Mouse (Mus musculus) ovary, postnatal 36 days (tissue): ENCODE measurements around the gene Sgpp2.

Source experiments
- DNase-seq: peaks from one replicate; pipeline ENCODE4 v3.0.0; 2022; ENCODE audit warnings: low spot score, mixed read lengths

Gene Sgpp2

GRCm38 (mm10) chr1:78338212-78338611 is 28.1 kb downstream of the Sgpp2 start:
- DNase-seq, result no peak

GRCm38 (mm10) chr1:78339941-78340340 is 29.8 kb downstream of the Sgpp2 start:
- DNase-seq, result no peak

GRCm38 (mm10) chr1:78340584-78340983 is 30.4 kb downstream of the Sgpp2 start:
- no peak for DNase-seq

GRCm38 (mm10) chr1:78347317-78347806 is 37.2 kb downstream of the Sgpp2 start:
- DNase-seq, result no peak

GRCm38 (mm10) chr1:78349219-78349618 is 39.1 kb downstream of the Sgpp2 start:
- no peak for DNase-seq

DNA sequence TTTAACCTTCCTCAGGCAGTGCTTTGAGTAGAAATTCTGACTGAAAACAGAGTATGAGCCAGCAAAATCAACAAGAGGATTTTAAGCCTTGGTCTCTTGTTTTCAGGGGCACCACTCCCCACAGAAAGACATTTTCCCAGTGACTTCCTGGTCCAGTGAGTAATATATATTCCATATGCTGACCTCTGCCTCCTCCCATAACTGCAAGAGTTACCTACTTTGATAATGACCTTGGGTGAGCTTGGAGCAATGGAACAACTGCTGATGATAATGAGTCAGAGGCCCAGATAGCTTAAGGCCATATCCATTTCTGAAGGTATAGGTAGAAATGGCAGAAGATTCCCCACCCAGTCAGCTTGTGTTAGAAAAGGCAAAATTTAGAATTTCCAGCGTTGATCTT is 43.1 kb downstream of the Sgpp2 start:
- DNase-seq, result no peak

DNA sequence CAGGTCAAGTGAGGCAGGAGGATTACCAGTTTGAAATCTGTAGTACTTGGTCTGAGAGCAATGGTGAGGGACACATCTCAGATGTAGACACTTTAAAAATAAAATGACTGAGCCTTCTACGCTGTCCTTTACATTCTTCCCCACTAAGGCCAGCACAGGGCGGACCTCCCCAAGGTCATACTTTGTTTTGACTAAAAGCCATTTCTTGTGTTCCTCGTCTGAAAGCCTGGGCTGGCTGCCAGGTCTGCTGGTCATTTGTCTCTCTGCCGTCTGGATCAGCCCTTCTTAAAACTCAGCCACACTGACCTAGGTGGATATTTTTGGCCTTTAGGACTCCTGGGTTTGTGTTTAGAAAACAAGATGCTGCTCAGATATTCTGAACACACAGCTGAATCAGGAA is 45.0 kb downstream of the Sgpp2 start:
- peak; percentile 86 for DNase-seq

GRCm38 (mm10) chr1:78357415-78357814 is 47.3 kb downstream of the Sgpp2 start:
- DNase-seq, result no peak

DNA sequence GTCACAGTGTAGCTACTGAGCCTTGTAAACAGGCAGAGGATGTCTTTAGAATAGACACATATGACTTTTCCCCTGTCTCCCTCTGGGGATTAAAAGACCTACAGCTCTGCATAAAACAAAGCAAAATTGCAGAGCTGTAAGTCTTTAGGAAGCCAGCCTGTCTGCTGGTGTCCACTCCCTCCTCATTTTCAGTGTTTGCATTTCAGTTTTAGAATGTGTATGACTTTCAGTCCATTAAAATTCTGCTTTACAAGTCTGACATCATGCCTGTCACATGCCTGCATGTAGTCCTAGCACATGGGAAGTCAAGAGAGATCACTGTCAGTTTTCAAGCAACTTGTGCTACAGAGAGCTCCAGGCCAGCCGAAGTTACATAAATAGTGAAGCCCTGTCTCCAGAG is 47.7 kb downstream of the Sgpp2 start:
- no peak for DNase-seq

DNA sequence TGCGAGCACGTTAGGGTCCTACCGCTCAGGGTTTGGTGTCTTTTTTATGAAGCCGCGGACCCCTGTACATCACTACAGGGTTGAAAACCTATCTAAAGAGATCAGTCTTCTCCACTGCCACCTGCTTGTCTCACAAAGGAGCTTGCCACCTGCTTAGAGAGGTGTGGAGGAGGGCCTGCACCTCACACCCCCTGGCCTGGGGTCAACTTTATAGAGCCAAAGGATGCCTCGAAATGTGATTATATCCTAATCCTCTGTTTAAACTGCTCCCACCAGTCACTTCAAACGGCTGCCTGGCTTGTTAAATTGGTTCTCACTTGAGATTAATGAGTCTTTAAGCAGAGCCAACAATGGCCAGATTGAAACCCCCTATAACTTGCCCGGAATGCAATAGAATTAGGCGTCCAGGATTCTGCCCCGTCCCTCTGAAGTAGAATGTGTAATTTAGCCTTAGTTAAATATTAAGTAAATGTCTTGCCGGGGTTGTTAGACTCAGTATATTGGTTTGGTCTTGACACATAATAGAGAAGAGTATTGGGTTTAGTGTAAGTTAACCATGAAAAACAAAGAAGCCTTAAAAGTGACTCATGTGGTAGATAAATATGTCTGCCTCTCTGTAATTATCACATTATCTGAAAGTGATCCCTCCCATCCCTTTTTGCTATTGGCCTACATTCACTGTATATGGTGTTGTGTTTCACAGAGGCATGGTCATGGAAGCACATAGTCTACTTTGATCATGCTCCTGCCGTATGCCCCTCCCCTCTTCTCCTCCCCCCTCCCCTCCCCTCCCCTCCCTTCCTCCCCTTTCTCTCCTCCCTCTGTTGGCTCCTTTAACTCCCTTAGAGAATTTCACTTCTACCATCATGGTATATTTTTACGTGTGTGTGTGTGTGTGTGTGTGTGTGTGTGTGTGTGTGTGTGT is 54.1 kb downstream of the Sgpp2 start:
- DNase-seq, result no peak

GRCm38 (mm10) chr1:78367806-78368205 is 57.7 kb downstream of the Sgpp2 start:
- DNase-seq, result no peak

- DNase-seq, result no peak
Observed at GRCm38 (mm10) chr1:78370121-78370520, 60.0 kb downstream of the Sgpp2 start.

DNA sequence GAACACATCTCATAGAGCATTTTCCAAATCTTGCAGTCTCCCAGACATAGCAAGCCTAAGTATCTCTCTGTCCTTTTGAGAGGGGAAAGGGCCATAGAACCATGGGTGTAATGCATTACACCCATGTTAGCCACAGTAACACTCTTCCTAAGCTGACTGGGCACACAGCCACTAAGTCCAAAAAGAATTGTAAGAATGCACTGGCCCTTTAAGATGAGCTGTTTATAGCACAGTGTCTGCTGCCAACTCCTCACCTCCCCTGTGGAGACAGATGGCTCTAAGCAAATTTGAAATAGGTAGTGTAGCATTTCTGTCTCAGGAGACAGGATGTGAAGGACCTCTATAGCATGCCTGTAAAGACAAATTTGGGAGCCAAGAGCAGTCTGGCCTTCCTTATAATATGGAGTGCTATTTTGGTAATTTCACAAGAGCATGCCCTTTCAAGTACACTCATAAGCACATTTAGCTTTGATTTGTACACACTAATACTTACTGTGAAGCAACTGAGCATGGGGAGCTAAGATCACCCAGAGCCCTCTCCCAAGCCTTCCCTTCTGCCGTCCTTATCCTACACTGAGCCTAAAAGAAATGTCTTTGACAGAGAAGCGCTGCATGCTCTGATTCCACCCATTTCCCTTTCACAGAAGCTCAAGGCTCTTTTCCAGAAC is 61.6 kb downstream of the Sgpp2 start:
- DNase-seq, result no peak

DNA sequence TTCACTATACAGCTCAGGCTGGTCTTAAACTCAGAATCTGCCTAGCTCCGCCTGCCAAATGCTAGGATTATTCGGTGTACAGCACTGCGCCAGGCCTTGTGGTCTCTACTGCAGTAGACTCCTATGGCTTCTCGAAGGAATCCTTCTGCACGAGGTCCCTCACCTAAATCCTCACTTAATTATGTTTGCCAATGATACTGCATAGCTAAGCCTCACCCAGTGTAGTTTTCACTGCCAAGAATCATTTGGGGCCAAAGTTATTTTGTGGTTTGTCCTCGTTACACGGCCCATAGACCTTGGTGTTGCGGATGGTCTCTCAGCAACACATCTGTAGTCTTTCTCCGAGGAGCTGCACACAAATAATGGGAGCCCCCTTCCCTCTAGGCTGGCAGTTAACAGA is 62.2 kb downstream of the Sgpp2 start:
- no peak for DNase-seq

DNA sequence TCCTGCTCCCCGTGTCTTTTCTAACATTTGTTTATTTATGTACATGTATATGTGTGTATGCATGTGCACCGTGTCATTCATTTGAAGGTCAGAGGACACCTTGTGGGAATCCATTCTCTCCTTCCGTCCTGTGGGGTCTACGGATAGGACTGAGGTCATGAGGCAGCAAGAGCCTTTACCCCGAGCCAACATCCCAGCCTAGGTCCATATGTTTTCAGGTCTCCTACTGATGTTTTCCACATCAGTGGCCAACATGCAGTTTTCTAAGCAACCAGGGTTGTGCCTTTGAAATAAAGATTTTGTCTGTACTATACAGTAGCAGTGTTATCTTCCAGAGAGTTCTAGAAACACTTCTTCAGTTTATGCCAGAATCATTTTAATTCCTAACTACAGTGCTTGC is 63.7 kb downstream of the Sgpp2 start:
- DNase-seq, result no peak

DNA sequence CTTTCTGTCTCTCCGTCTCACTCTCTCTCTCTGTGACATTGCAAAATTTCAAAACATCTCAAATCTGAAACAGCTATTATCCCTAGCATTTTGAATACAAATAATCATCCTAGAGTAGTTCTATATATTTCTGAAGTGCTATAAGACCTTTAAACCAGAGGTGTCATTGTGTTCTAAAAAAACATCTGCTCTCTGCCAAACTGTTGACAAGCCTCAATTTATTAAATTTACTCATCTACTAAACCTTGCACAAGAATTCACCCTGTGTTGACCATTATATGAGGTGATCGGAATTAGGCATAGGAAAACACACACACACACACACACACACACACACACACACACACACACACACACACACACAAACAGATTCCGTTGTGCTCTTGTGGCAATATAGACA is 64.9 kb downstream of the Sgpp2 start:
- no peak for DNase-seq

DNA sequence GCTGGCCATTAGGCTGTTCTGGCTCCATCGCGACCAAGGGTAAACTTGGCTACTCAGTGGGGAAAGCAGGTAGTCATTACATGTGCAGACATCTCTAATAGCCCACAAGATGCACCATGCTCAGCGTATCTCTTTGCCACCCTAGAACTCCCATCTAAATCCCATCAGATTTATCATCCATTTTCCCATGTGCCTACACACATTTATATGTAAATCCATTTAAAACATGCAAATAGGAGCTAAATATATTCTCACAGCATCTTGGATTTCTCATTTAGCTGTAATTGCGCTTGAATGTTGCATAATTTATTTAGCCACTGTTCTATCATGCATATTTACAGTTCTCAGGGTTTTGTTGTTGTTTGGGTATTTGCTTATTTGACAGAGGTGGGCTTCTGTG is 70.8 kb downstream of the Sgpp2 start:
- no peak for DNase-seq

- no peak for DNase-seq
Observed at GRCm38 (mm10) chr1:78387854-78388253, 77.7 kb downstream of the Sgpp2 start.

DNA sequence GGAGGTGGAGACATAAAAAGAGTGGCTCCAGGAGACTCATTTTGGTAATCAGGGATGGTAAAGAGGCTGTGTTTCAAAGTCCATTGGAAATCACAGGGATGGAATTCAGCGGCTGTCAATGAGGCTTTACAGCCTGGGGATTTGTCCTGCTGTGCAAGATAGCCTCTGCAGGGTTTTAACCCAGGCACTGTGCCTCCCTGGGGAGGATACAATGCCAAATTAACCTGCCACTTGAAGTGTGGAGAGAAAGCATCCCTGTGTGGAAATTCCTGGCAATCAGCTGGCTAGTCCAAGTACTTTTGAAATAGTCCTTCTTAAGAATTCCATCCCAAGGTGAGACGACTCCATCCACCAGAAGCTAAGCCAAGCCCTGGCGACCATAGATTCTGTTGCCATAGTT is 78.7 kb downstream of the Sgpp2 start:
- no peak for DNase-seq

GRCm38 (mm10) chr1:78395191-78395735 is 85.1 kb downstream of the Sgpp2 start:
- no peak for DNase-seq

DNA sequence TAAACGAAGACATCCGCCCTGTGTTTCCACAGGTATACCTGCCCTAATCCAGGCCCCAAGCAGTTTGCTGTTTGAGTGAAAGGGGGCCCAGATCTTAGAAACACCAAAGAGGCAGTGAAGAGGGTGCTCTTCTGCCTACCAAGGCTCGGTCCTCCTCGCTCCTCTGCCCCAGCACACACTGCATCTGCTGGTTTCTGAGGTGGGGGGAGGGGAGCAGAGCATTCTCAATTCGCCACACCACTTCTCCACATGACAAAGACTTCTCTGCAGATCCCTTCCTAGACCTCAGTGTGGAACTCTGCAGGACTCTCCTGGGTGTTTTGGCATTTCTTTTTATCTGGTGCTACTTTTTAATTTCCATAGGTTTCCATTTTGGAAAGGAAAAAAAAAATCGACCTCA is 85.6 kb downstream of the Sgpp2 start:
- no peak for DNase-seq

- peak; percentile 11 for DNase-seq
Observed at GRCm38 (mm10) chr1:78396320-78396913, 86.3 kb downstream of the Sgpp2 start.

GRCm38 (mm10) chr1:78399755-78400154 is 89.6 kb downstream of the Sgpp2 start:
- no peak for DNase-seq
